Mouse (Mus musculus): ENCODE data around the gene Wfs1.

Gene Wfs1

GRCm38 (mm10) chr5:36928701-36929100 is 60.3 kb downstream of the Wfs1 start:
- peak; percentile 18 for DNase-seq

- DNase-seq: no peak
Measured at GRCm38 (mm10) chr5:36923826-36924700, 64.9 kb downstream of the Wfs1 start.

- DNase-seq: no peak
Measured at GRCm38 (mm10) chr5:36922811-36923210, 66.2 kb downstream of the Wfs1 start.

DNA sequence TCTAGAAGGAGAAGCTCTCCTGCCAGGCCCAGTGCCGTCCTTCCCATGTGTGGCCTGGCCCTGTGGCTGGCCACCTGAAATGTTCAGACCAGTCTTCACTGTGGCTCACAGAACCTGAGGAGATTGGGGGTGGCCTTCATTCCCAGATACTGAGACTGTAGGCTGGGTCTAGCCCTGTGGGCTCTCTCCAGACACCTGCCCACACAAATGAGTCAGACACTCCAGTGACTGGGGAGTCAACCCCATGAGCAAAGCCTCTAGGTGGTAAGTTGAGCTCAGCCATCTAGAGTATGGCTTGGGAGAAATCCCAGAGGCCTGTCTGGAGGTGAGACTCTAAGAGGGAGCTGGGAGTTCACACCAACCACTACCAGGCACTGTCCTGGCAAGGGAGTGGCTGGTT is 67.1 kb downstream of the Wfs1 start:
- no peak for DNase-seq

GRCm38 (mm10) chr5:36920072-36920471 is 68.9 kb downstream of the Wfs1 start:
- peak; percentile 40 for DNase-seq

DNA sequence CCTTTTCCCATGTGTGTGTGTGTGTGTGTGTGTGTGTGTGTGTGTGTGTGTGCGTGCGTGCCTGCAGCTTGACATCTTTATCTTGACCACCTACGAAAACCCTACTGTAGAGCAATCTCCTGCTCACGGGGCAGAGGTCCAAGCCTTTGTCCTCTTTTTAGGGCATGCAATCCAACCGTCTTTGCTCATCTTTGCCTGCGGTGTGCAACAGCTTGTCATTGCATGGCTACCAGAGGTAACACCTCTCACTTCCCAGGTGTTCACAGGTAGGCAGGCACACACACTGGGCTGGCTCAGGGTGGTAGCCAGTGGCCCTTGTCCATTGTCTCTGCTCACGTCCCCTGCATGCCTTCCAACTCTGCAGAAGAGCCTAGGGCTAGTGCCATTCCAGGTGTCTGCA is 71.0 kb downstream of the Wfs1 start:
- DNase-seq: no peak

DNA sequence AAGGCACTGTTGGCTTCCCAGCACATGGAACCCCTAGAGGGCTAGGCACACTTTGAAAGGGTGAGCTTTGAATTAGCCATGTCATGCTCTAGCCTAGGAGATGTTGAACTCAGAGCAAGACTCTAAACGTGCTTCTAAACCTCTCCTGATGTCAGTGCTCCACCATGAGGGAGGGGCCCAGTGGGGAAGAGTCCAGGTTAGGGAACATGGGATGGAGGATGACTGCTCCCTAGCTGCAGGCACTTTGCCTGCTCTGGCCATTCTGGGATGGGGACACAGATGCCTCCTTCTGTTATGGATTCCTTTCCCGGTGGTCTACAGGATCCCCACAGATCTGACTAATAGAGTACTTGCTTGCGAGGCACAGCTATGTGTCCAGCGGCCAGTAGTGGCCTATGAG is 71.8 kb downstream of the Wfs1 start:
- no peak for DNase-seq

DNA sequence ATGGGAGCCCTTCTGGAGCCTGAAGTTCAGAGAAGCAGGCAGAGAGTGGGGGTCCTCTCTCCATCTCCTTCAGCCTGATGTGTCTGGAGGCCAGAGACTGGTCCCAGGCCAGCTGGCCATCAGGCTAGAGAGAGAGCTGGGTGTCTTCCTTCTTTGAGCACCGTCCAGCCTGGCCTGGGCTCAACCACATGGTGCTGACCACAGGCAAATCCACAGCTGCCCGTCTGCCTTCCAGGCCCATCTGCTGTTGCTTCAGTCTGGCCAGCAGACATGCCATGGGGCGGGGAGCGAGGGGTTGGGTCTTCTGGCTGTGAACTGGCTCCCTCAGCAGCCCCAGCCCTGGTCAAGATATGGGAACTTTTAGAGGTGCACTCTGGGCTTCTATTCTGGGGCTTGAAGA is 72.4 kb downstream of the Wfs1 start:
- DNase-seq: no peak

All from kidney, postnatal 10 days (tissue).